ENCODE assay signal across 23 mouse cellular contexts in the genomic region with DNA sequence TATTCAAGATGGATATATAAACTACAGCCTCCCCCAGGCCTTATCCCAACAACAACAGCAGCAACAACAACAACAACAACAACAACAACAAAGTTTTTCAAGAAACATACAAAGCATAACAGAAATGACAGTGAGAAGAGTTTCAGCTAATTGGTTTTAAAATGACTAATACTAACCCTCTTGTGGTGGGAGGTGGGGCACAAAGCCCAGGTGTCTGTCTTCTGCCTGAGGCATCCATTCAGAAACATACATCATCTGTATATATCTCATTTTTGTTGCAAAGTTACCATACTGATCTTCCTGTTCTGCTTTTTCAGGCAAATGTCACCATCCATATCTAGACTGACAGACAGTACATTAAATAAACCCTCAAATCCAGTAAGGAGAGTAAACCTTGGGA.
DNase-seq lines count a peak whose midpoint lies in the region; ATAC-seq lines count a peak whose summit lies in the region.
"Had no signal": no experiment of that assay in that cellular context is flagged by ENCODE, and none has a peak within 500 bp of the region (broad histone marks: within the 10 kb centered on the region; RNA-seq: fewer than 3 reads in every experiment).

No protein-coding gene starts in this region.

- no peak overlapping the region for H3K4me2 ChIP-seq in forebrain, embryonic 14.5 days (ENCODE audit: low read length)
- no peak overlapping the region for H3K4me2 ChIP-seq in forebrain, embryonic 11.5 days (ENCODE audit: low read depth, low read length, severe bottlenecking)
- no peak overlapping the region for H3K4me2 ChIP-seq in neural tube, embryonic 11.5 days (ENCODE audit: low read depth)
- H3K4me2 ChIP-seq in neural tube, embryonic 15.5 days, result no peak overlapping the region
- no peak overlapping the region for H3K4me2 ChIP-seq in hindbrain, embryonic 15.5 days
- no peak overlapping the region for H3K4me2 ChIP-seq in neural tube, embryonic 14.5 days (ENCODE audit: low read depth, low read length)
- H3K4me2 ChIP-seq: intestine, embryonic 15.5 days; limb, embryonic 15.5 days; liver, embryonic 15.5 days; lung, embryonic 15.5 days had no signal

- H3K36me3 ChIP-seq in forebrain, embryonic 14.5 days (ENCODE audit: control insufficient read depth, insufficient read depth, low read length), result no peaks in the 10 kb centered on the region
- H3K36me3 ChIP-seq in forebrain, embryonic 11.5 days (ENCODE audit: control insufficient read depth, insufficient read depth, low read length), result no peaks in the 10 kb centered on the region
- no peaks in the 10 kb centered on the region for H3K36me3 ChIP-seq in neural tube, embryonic 11.5 days (ENCODE audit: control insufficient read depth, insufficient read depth, low read length)
- no peaks in the 10 kb centered on the region for H3K36me3 ChIP-seq in neural tube, embryonic 15.5 days
- H3K36me3 ChIP-seq in hindbrain, embryonic 15.5 days, result no peaks in the 10 kb centered on the region
- no peaks in the 10 kb centered on the region for H3K36me3 ChIP-seq in neural tube, embryonic 14.5 days (ENCODE audit: control insufficient read depth, insufficient read depth, low read length)
- H3K36me3 ChIP-seq: G1E; heart, embryonic 10.5 days; intestine, embryonic 15.5 days; limb, embryonic 15.5 days; liver, embryonic 15.5 days; lung, embryonic 15.5 days had no signal

- H3K27me3 ChIP-seq in forebrain, embryonic 14.5 days (replicated peaks; ENCODE audit: control insufficient read depth, insufficient read depth, low read length), result no peaks in the 10 kb centered on the region
- no peaks in the 10 kb centered on the region for H3K27me3 ChIP-seq in forebrain, embryonic 11.5 days (ENCODE audit: control insufficient read depth, insufficient read depth, low read length)
- no peaks in the 10 kb centered on the region for H3K27me3 ChIP-seq in neural tube, embryonic 11.5 days (ENCODE audit: control insufficient read depth, insufficient read depth, low read length)
- H3K27me3 ChIP-seq in neural tube, embryonic 15.5 days (replicated peaks), result no peaks in the 10 kb centered on the region
- no peaks in the 10 kb centered on the region for H3K27me3 ChIP-seq in hindbrain, embryonic 15.5 days
- no peaks in the 10 kb centered on the region for H3K27me3 ChIP-seq in neural tube, embryonic 14.5 days (ENCODE audit: control insufficient read depth, insufficient read depth, low read length)
- H3K27me3 ChIP-seq: intestine, embryonic 15.5 days; limb, embryonic 15.5 days; liver, embryonic 15.5 days; lung, embryonic 15.5 days; megakaryocyte, embryonic 14.5 days had no signal

- H3K9ac ChIP-seq in forebrain, embryonic 14.5 days (ENCODE audit: low read length), result no peak overlapping the region; the same call in 1 of the 2 replicates
- H3K9ac ChIP-seq in forebrain, embryonic 11.5 days (ENCODE audit: low read length), result no peak overlapping the region
- no peak overlapping the region for H3K9ac ChIP-seq in neural tube, embryonic 11.5 days (ENCODE audit: low read length)
- no peak overlapping the region for H3K9ac ChIP-seq in neural tube, embryonic 15.5 days (replicated peaks)
- no peak overlapping the region for H3K9ac ChIP-seq in hindbrain, embryonic 15.5 days
- no peak overlapping the region for H3K9ac ChIP-seq in neural tube, embryonic 14.5 days (replicated peaks; ENCODE audit: low read depth, low read length)
- H3K9ac ChIP-seq: intestine, embryonic 15.5 days; limb, embryonic 15.5 days; liver, embryonic 15.5 days; lung, embryonic 15.5 days had no signal

- H3K9me3 ChIP-seq in forebrain, embryonic 14.5 days (replicated peaks; ENCODE audit: control insufficient read depth, low read length), result no peaks in the 10 kb centered on the region
- no peaks in the 10 kb centered on the region for H3K9me3 ChIP-seq in forebrain, embryonic 11.5 days (ENCODE audit: control insufficient read depth, low read length)
- H3K9me3 ChIP-seq in neural tube, embryonic 11.5 days (ENCODE audit: control insufficient read depth, low read length), result no peaks in the 10 kb centered on the region
- H3K9me3 ChIP-seq in neural tube, embryonic 15.5 days (replicated peaks), result no peaks in the 10 kb centered on the region
- no peaks in the 10 kb centered on the region for H3K9me3 ChIP-seq in hindbrain, embryonic 15.5 days
- no peaks in the 10 kb centered on the region for H3K9me3 ChIP-seq in neural tube, embryonic 14.5 days (ENCODE audit: control insufficient read depth, low read length)
- H3K9me3 ChIP-seq: G1E; heart, embryonic 10.5 days; intestine, embryonic 15.5 days; limb, embryonic 15.5 days; liver, embryonic 15.5 days; lung, embryonic 15.5 days; megakaryocyte, embryonic 14.5 days had no signal

- peaks cover 31% of the 10 kb centered on the region for H3K4me1 ChIP-seq in forebrain, embryonic 14.5 days (ENCODE audit: control insufficient read depth, insufficient read depth, low read length)
- H3K4me1 ChIP-seq in forebrain, embryonic 11.5 days (replicated peaks; ENCODE audit: control insufficient read depth, insufficient read depth, low read length), result peaks cover 9% of the 10 kb centered on the region; the same call in 1 of the 2 replicates
- peaks cover 15% of the 10 kb centered on the region for H3K4me1 ChIP-seq in neural tube, embryonic 11.5 days (ENCODE audit: control insufficient read depth, insufficient read depth, low read length)
- peaks cover 51% of the 10 kb centered on the region for H3K4me1 ChIP-seq in neural tube, embryonic 15.5 days
- peaks cover 43% of the 10 kb centered on the region for H3K4me1 ChIP-seq in hindbrain, embryonic 15.5 days (replicated peaks)
- peaks cover 33% of the 10 kb centered on the region for H3K4me1 ChIP-seq in neural tube, embryonic 14.5 days (ENCODE audit: control insufficient read depth, insufficient read depth, low read length)
- H3K4me1 ChIP-seq: lung, embryonic 15.5 days had no signal

- H3K27ac ChIP-seq in forebrain, embryonic 14.5 days (ENCODE audit: low read depth, low read length), result peak overlapping the region; percentile 52; the same call in 1 of the 2 replicates
- no peak overlapping the region for H3K27ac ChIP-seq in forebrain, embryonic 11.5 days (ENCODE audit: low read depth, low read length)
- 0 out of 2 replicates have a peak overlapping the region, but pooled peaks have one; percentile 46 for H3K27ac ChIP-seq in neural tube, embryonic 11.5 days (ENCODE audit: low read depth, low read length)
- H3K27ac ChIP-seq in neural tube, embryonic 15.5 days (replicated peaks), result no peak overlapping the region
- peak overlapping the region; percentile 47 for H3K27ac ChIP-seq in hindbrain, embryonic 15.5 days (replicated peaks)
- H3K27ac ChIP-seq in neural tube, embryonic 14.5 days (ENCODE audit: low read depth, low read length), result peak overlapping the region; percentile 7; the same call in 1 of the 2 replicates
- H3K27ac ChIP-seq: heart, embryonic 10.5 days; intestine, embryonic 15.5 days; limb, embryonic 15.5 days; liver, embryonic 15.5 days; lung, embryonic 15.5 days had no signal

- no peak for DNase-seq in forebrain, embryonic 14.5 days (ENCODE audit: low spot score)
- DNase-seq in forebrain, embryonic 11.5 days (ENCODE audit: low spot score), result no peak
- no peak for DNase-seq in neural tube, embryonic 11.5 days (ENCODE audit: low spot score)
- DNase-seq in kidney, postnatal 10 days, result no peak
- DNase-seq: adrenal gland, adult 8-10 months; cerebellum, adult 18-20 months; heart, postnatal 4 days; kidney, adult 8-10 months; kidney, postnatal 14 days; lung, postnatal 36 days; right cerebral cortex, postnatal 14 days; thymus, postnatal 14 days had no signal

- no peak overlapping the region for H3K4me3 ChIP-seq in forebrain, embryonic 14.5 days (ENCODE audit: low read depth, low read length)
- H3K4me3 ChIP-seq in forebrain, embryonic 11.5 days (ENCODE audit: low read depth, low read length), result no peak overlapping the region
- H3K4me3 ChIP-seq in neural tube, embryonic 11.5 days (ENCODE audit: low read depth, low read length), result no peak overlapping the region
- H3K4me3 ChIP-seq in neural tube, embryonic 15.5 days (replicated peaks), result no peak overlapping the region
- H3K4me3 ChIP-seq in hindbrain, embryonic 15.5 days, result no peak overlapping the region
- no peak overlapping the region for H3K4me3 ChIP-seq in neural tube, embryonic 14.5 days (ENCODE audit: low read depth, low read length)
- H3K4me3 ChIP-seq: heart, embryonic 10.5 days; intestine, embryonic 15.5 days; limb, embryonic 15.5 days; liver, embryonic 15.5 days; lung, embryonic 15.5 days; megakaryocyte, embryonic 14.5 days had no signal

- no peak for ATAC-seq in forebrain, embryonic 14.5 days
- ATAC-seq in forebrain, embryonic 11.5 days (replicated peaks; ENCODE audit: low FRiP score), result no peak
- ATAC-seq in neural tube, embryonic 11.5 days (ENCODE audit: insufficient read depth, low FRiP score, low TSS enrichment), result no peak
- no peak for ATAC-seq in neural tube, embryonic 15.5 days (ENCODE audit: low FRiP score)
- ATAC-seq in hindbrain, embryonic 15.5 days (ENCODE audit: low FRiP score, low read depth), result no peak
- ATAC-seq in neural tube, embryonic 14.5 days (ENCODE audit: low read depth), result no peak
- no peak for ATAC-seq in activated CD4-positive, CD25-positive, alpha-beta regulatory T cell, adult 4 months
- ATAC-seq: intestine, embryonic 15.5 days had no signal

Comparison
In these comparisons a context has a peak if more than half of its experiments do, and no peak if none do; other contexts are left out.
1. H3K27ac ChIP-seq: peak in forebrain, embryonic 14.5 days (single experiment), neural tube, embryonic 11.5 days (single experiment), hindbrain, embryonic 15.5 days (single experiment) and neural tube, embryonic 14.5 days (single experiment); none in forebrain, embryonic 11.5 days (single experiment) and neural tube, embryonic 15.5 days (single experiment).